Mouse (Mus musculus): ENCODE results near the gene Krtap16-3. TPM values are rescaled to one million over a fixed set of nuclear protein-coding genes. Genes with fewer than 3 reads are reported as not detected.

Gene Krtap16-3
- not detected for polyA plus RNA-seq (2014; fragmentation: Illumina TruSeq; extraction: RNeasy Lipid Tissue Mini Kit (QIAGEN cat#74804); ENCODE audit: low read depth, low replicate concordance)

GRCm38 (mm10) chr16:88962773-88963172 lies at the start of gene Krtap16-3:
Krtap16-3 (minus strand) TSS chr16:88962873.

GRCm38 (mm10) chr16:89010659-89011058 lies 48.0 kb upstream of the Krtap16-3 start, which contains the start of gene Krtap22-2:
Krtap22-2 (minus strand) TSS chr16:89010759.

GRCm38 (mm10) chr16:88932165-88932564 lies 30.5 kb downstream of the Krtap16-3 start, which contains the start of gene Krtap19-9b:
Krtap19-9b (minus strand) TSS chr16:88932265.

Other genes starting within 250 kb of the Krtap16-3 start
- gene Krtap13-1, start 234.0 kb downstream of the Krtap16-3 start, polyA plus RNA-seq (2014; fragmentation: Illumina TruSeq; extraction: RNeasy Lipid Tissue Mini Kit (QIAGEN cat#74804); ENCODE audit: low read depth, low replicate concordance) = not detected
- gene Krtap13, start 211.2 kb downstream of the Krtap16-3 start, polyA plus RNA-seq (2014; fragmentation: Illumina TruSeq; extraction: RNeasy Lipid Tissue Mini Kit (QIAGEN cat#74804); ENCODE audit: low read depth, low replicate concordance) = not detected
- not detected for gene 2310034C09Rik, start 204.0 kb downstream of the Krtap16-3 start, polyA plus RNA-seq (2014; fragmentation: Illumina TruSeq; extraction: RNeasy Lipid Tissue Mini Kit (QIAGEN cat#74804); ENCODE audit: low read depth, low replicate concordance)
- not detected for gene 2310057N15Rik, start 188.7 kb downstream of the Krtap16-3 start, polyA plus RNA-seq (2014; fragmentation: Illumina TruSeq; extraction: RNeasy Lipid Tissue Mini Kit (QIAGEN cat#74804); ENCODE audit: low read depth, low replicate concordance)
- not detected for gene Gm5965, start 185.0 kb downstream of the Krtap16-3 start, polyA plus RNA-seq (2014; fragmentation: Illumina TruSeq; extraction: RNeasy Lipid Tissue Mini Kit (QIAGEN cat#74804); ENCODE audit: low read depth, low replicate concordance)
- not detected for gene Gm20741, start 150.7 kb downstream of the Krtap16-3 start, polyA plus RNA-seq (2014; fragmentation: Illumina TruSeq; extraction: RNeasy Lipid Tissue Mini Kit (QIAGEN cat#74804); ENCODE audit: low read depth, low replicate concordance)
- gene Krtap15, start 142.7 kb downstream of the Krtap16-3 start, polyA plus RNA-seq (2014; fragmentation: Illumina TruSeq; extraction: RNeasy Lipid Tissue Mini Kit (QIAGEN cat#74804); ENCODE audit: low read depth, low replicate concordance) = not detected
- gene Krtap14, start 136.7 kb downstream of the Krtap16-3 start, polyA plus RNA-seq (2014; fragmentation: Illumina TruSeq; extraction: RNeasy Lipid Tissue Mini Kit (QIAGEN cat#74804); ENCODE audit: low read depth, low replicate concordance) = not detected
- gene Krtap19-1, start 93.5 kb downstream of the Krtap16-3 start, polyA plus RNA-seq (2014; fragmentation: Illumina TruSeq; extraction: RNeasy Lipid Tissue Mini Kit (QIAGEN cat#74804); ENCODE audit: low read depth, low replicate concordance) = not detected
- gene Krtap19-2, start 88.6 kb downstream of the Krtap16-3 start, polyA plus RNA-seq (2014; fragmentation: Illumina TruSeq; extraction: RNeasy Lipid Tissue Mini Kit (QIAGEN cat#74804); ENCODE audit: low read depth, low replicate concordance) = not detected
- gene Krtap19-3, start 84.8 kb downstream of the Krtap16-3 start, polyA plus RNA-seq (2014; fragmentation: Illumina TruSeq; extraction: RNeasy Lipid Tissue Mini Kit (QIAGEN cat#74804); ENCODE audit: low read depth, low replicate concordance) = not detected
- not detected for gene Krtap19-4, start 77.8 kb downstream of the Krtap16-3 start, polyA plus RNA-seq (2014; fragmentation: Illumina TruSeq; extraction: RNeasy Lipid Tissue Mini Kit (QIAGEN cat#74804); ENCODE audit: low read depth, low replicate concordance)
- not detected for gene Krtap19-5, start 66.4 kb downstream of the Krtap16-3 start, polyA plus RNA-seq (2014; fragmentation: Illumina TruSeq; extraction: RNeasy Lipid Tissue Mini Kit (QIAGEN cat#74804); ENCODE audit: low read depth, low replicate concordance)
- gene Krtap19-9b, start 30.6 kb downstream of the Krtap16-3 start, polyA plus RNA-seq (2014; fragmentation: Illumina TruSeq; extraction: RNeasy Lipid Tissue Mini Kit (QIAGEN cat#74804); ENCODE audit: low read depth, low replicate concordance) = not detected
- not detected for gene Krtap22-2, start 47.9 kb upstream of the Krtap16-3 start, polyA plus RNA-seq (2014; fragmentation: Illumina TruSeq; extraction: RNeasy Lipid Tissue Mini Kit (QIAGEN cat#74804); ENCODE audit: low read depth, low replicate concordance)
- not detected for gene Gm10229, start 52.4 kb upstream of the Krtap16-3 start, polyA plus RNA-seq (2014; fragmentation: Illumina TruSeq; extraction: RNeasy Lipid Tissue Mini Kit (QIAGEN cat#74804); ENCODE audit: low read depth, low replicate concordance)
- not detected for gene Krtap6-1, start 68.8 kb upstream of the Krtap16-3 start, polyA plus RNA-seq (2014; fragmentation: Illumina TruSeq; extraction: RNeasy Lipid Tissue Mini Kit (QIAGEN cat#74804); ENCODE audit: low read depth, low replicate concordance)
- gene Gm10228, start 78.6 kb upstream of the Krtap16-3 start, polyA plus RNA-seq (2014; fragmentation: Illumina TruSeq; extraction: RNeasy Lipid Tissue Mini Kit (QIAGEN cat#74804); ENCODE audit: low read depth, low replicate concordance) = not detected
- gene Krtap6-5, start 85.0 kb upstream of the Krtap16-3 start, polyA plus RNA-seq (2014; fragmentation: Illumina TruSeq; extraction: RNeasy Lipid Tissue Mini Kit (QIAGEN cat#74804); ENCODE audit: low read depth, low replicate concordance) = not detected
- gene 1110025L11Rik, start 101.1 kb upstream of the Krtap16-3 start, polyA plus RNA-seq (2014; fragmentation: Illumina TruSeq; extraction: RNeasy Lipid Tissue Mini Kit (QIAGEN cat#74804); ENCODE audit: low read depth, low replicate concordance) = not detected
- not detected for gene Krtap6-3, start 121.1 kb upstream of the Krtap16-3 start, polyA plus RNA-seq (2014; fragmentation: Illumina TruSeq; extraction: RNeasy Lipid Tissue Mini Kit (QIAGEN cat#74804); ENCODE audit: low read depth, low replicate concordance)
- not detected for gene Gm6358, start 178.0 kb upstream of the Krtap16-3 start, polyA plus RNA-seq (2014; fragmentation: Illumina TruSeq; extraction: RNeasy Lipid Tissue Mini Kit (QIAGEN cat#74804); ENCODE audit: low read depth, low replicate concordance)
- not detected for gene Gm10061, start 188.2 kb upstream of the Krtap16-3 start, polyA plus RNA-seq (2014; fragmentation: Illumina TruSeq; extraction: RNeasy Lipid Tissue Mini Kit (QIAGEN cat#74804); ENCODE audit: low read depth, low replicate concordance)
- not detected for gene Gm9789, start 195.1 kb upstream of the Krtap16-3 start, polyA plus RNA-seq (2014; fragmentation: Illumina TruSeq; extraction: RNeasy Lipid Tissue Mini Kit (QIAGEN cat#74804); ENCODE audit: low read depth, low replicate concordance)
- gene Gm7735, start 206.6 kb upstream of the Krtap16-3 start, polyA plus RNA-seq (2014; fragmentation: Illumina TruSeq; extraction: RNeasy Lipid Tissue Mini Kit (QIAGEN cat#74804); ENCODE audit: low read depth, low replicate concordance) = not detected
- gene 1110057P08Rik, start 211.9 kb upstream of the Krtap16-3 start, polyA plus RNA-seq (2014; fragmentation: Illumina TruSeq; extraction: RNeasy Lipid Tissue Mini Kit (QIAGEN cat#74804); ENCODE audit: low read depth, low replicate concordance) = not detected
- gene Krtap20-2, start 243.0 kb upstream of the Krtap16-3 start, polyA plus RNA-seq (2014; fragmentation: Illumina TruSeq; extraction: RNeasy Lipid Tissue Mini Kit (QIAGEN cat#74804); ENCODE audit: low read depth, low replicate concordance) = not detected

All from sigmoid colon, adult 10 weeks (tissue).